Mouse (Mus musculus) midbrain, embryonic 15.5 days (tissue): Measurements from ENCODE around the gene Men1. TPM values are rescaled to one million over a fixed set of nuclear protein-coding genes. Genes with fewer than 3 reads are reported as not detected.
"Not testable (repeated sequence)": the region's sequence is repeated elsewhere in the genome, so short reads cannot be mapped to it uniquely, and the experiment has no call there.

Source experiments
- ATAC-seq: fragments of 200-750 bp; cut with Nextera tagmentation; replicated peaks from 2 replicates; pipeline ENCODE4 v1.8.0; 2017; ENCODE audit warnings: moderate TSS enrichment
- H3K27ac ChIP-seq: fragments of 300-500 bp; sonication (generic); 2 replicates; pipeline ENCODE4 v1.5.1; 2015; ENCODE audit warnings: mild to moderate bottlenecking, inconsistent platforms
- H3K27me3 ChIP-seq: fragments of 300-500 bp; sonication (generic); replicated peaks from 2 replicates; pipeline ENCODE4 v1.6.1; 2015; ENCODE audit warnings: inconsistent platforms
- H3K36me3 ChIP-seq: fragments of 300-500 bp; sonication (generic); replicated peaks from 2 replicates; pipeline ENCODE4 v1.6.1; 2015; ENCODE audit warnings: inconsistent platforms
- H3K4me1 ChIP-seq: fragments of 300-500 bp; sonication (generic); 2 replicates; pipeline ENCODE4 v1.6.1; 2015; ENCODE audit warnings: inconsistent platforms
- H3K4me2 ChIP-seq: fragments of 300-500 bp; sonication (generic); 2 replicates; pipeline ENCODE4 v1.6.1; 2015; ENCODE audit warnings: inconsistent platforms, mild to moderate bottlenecking, moderate library complexity
- H3K4me3 ChIP-seq: fragments of 300-500 bp; sonication (generic); 2 replicates; pipeline ENCODE4 v1.5.1; 2015; ENCODE audit warnings: mild to moderate bottlenecking, inconsistent platforms
- H3K9ac ChIP-seq: fragments of 300-500 bp; sonication (generic); 2 replicates; pipeline ENCODE4 v1.6.1; 2015; ENCODE audit warnings: mild to moderate bottlenecking, inconsistent platforms
- H3K9me3 ChIP-seq: fragments of 300-500 bp; sonication (generic); 2 replicates; pipeline ENCODE4 v1.6.1; 2016; ENCODE audit warnings: inconsistent platforms
- WGBS: fragments of 180-500 bp; shearing (Covaris S2); methylation state at CpG from one replicate; pipeline ENCODE4 v1.1.7; 2015; ENCODE audit warnings: mixed read lengths; 5-methylcytosine and 5-hydroxymethylcytosine counted together
- polyA plus RNA-seq: library from polyadenylated mRNA; unstranded; fragments of >200 nt; fragmentation: Nextera tagmentation; extraction: Ambion mirVana; gene quantifications from 2 replicates; pipeline ENCODE4 v1.2.1, GENCODE M21; 2015

Men1 gene
- polyA plus RNA-seq, 1 experiment from 2014 or later = 79.8 TPM

- H3K36me3 ChIP-seq = no peaks in the 10 kb centered on the region
- H3K27me3 ChIP-seq = 0 out of 2 replicates have a peak, but pooled peaks cover 7% of the 10 kb centered on the region
- peak overlapping the region; percentile 47 for H3K4me3 ChIP-seq
- peak overlapping the region; percentile 56 for H3K4me2 ChIP-seq
- ATAC-seq = peak; percentile 37
- WGBS = under 1% methylated on average over 33 of the region's 34 CpGs
- no peaks in the 10 kb centered on the region for H3K9me3 ChIP-seq
- H3K4me1 ChIP-seq = peaks cover 4% of the 10 kb centered on the region; the same call in 1 of the 2 replicates
- no peak overlapping the region for H3K27ac ChIP-seq
- peak overlapping the region; percentile 19 for H3K9ac ChIP-seq
These were observed 28.2 kb upstream of the Men1 start for GRCm38 (mm10) chr19:6306586-6306985.

GRCm38 (mm10) chr19:6307733-6308531 lies 26.8 kb upstream of the Men1 start:
- no peak for ATAC-seq
- Histone ChIP-seq H3K4me2 (no peak overlapping the region), H3K27me3 (0 out of 2 replicates have a peak, but pooled peaks cover 7% of the 10 kb centered on the region), H3K9ac (no peak overlapping the region), H3K27ac (no peak overlapping the region), H3K4me1 (peaks cover 4% of the 10 kb centered on the region; the same call in 1 of the 2 replicates), H3K9me3 (no peaks in the 10 kb centered on the region), H3K36me3 (no peaks in the 10 kb centered on the region), H3K4me3 (no peak overlapping the region)
- WGBS = 91% methylated on average over 9 of the region's 9 CpGs

- Histone ChIP-seq H3K27ac (no peak overlapping the region), H3K9me3 (no peaks in the 10 kb centered on the region), H3K36me3 (no peaks in the 10 kb centered on the region), H3K9ac (no peak overlapping the region), H3K4me1 (peaks cover 4% of the 10 kb centered on the region; the same call in 1 of the 2 replicates), H3K4me2 (no peak overlapping the region), H3K27me3 (0 out of 2 replicates have a peak, but pooled peaks cover 7% of the 10 kb centered on the region), H3K4me3 (no peak overlapping the region)
- 91% methylated on average over 5 of the region's 5 CpGs for WGBS
- ATAC-seq = no peak
These were observed 24.6 kb upstream of the Men1 start for GRCm38 (mm10) chr19:6310181-6310580.

GRCm38 (mm10) chr19:6311783-6312182 lies 23.0 kb upstream of the Men1 start:
- not testable (repeated sequence) for H3K4me1 ChIP-seq, H3K9me3 ChIP-seq, H3K4me3 ChIP-seq, ATAC-seq, H3K4me2 ChIP-seq, H3K9ac ChIP-seq, H3K36me3 ChIP-seq, H3K27ac ChIP-seq, H3K27me3 ChIP-seq
- 94% methylated on average over 3 of the region's 3 CpGs for WGBS

- no peaks in the 10 kb centered on the region for H3K9me3 ChIP-seq
- no peak overlapping the region for H3K4me3 ChIP-seq
- H3K9ac ChIP-seq = no peak overlapping the region
- WGBS = 87% methylated on average over 8 of the region's 8 CpGs
- H3K27ac ChIP-seq = no peak overlapping the region
- H3K4me1 ChIP-seq = no peaks in the 10 kb centered on the region
- H3K36me3 ChIP-seq = no peaks in the 10 kb centered on the region
- H3K27me3 ChIP-seq = no peaks in the 10 kb centered on the region
- ATAC-seq = no peak
- H3K4me2 ChIP-seq = no peak overlapping the region
These were observed 21.0 kb upstream of the Men1 start for GRCm38 (mm10) chr19:6313796-6314195.

GRCm38 (mm10) chr19:6314513-6314912 lies 20.3 kb upstream of the Men1 start:
- 83% methylated on average over 8 of the region's 8 CpGs for WGBS
- H3K36me3 ChIP-seq = no peaks in the 10 kb centered on the region

GRCm38 (mm10) chr19:6315573-6315972 lies 19.2 kb upstream of the Men1 start:
- no peaks in the 10 kb centered on the region for H3K4me1 ChIP-seq
- H3K27ac ChIP-seq = no peak overlapping the region
- H3K36me3 ChIP-seq = no peaks in the 10 kb centered on the region
- no peak for ATAC-seq
- no peak overlapping the region for H3K4me2 ChIP-seq
- no peak overlapping the region for H3K9ac ChIP-seq
- H3K4me3 ChIP-seq = no peak overlapping the region
- no peaks in the 10 kb centered on the region for H3K27me3 ChIP-seq
- no peaks in the 10 kb centered on the region for H3K9me3 ChIP-seq
- 71% methylated on average over 14 of the region's 14 CpGs for WGBS

More at GRCm38 (mm10) chr19:6314513-6314912, 20.3 kb upstream of the Men1 start:
- Histone ChIP-seq H3K4me2 (no peak overlapping the region), H3K27ac (no peak overlapping the region), H3K27me3 (no peaks in the 10 kb centered on the region), H3K9me3 (no peaks in the 10 kb centered on the region), H3K9ac (no peak overlapping the region), H3K4me1 (no peaks in the 10 kb centered on the region), H3K4me3 (no peak overlapping the region)
- no peak for ATAC-seq

- 88% methylated on average over 12 of the region's 12 CpGs for WGBS
- Histone ChIP-seq H3K4me3 (no peak overlapping the region), H3K27me3 (no peaks in the 10 kb centered on the region), H3K4me2 (no peak overlapping the region), H3K27ac (no peak overlapping the region), H3K9me3 (no peaks in the 10 kb centered on the region), H3K9ac (no peak overlapping the region), H3K36me3 (no peaks in the 10 kb centered on the region), H3K4me1 (no peaks in the 10 kb centered on the region)
- ATAC-seq = no peak
These were observed 16.6 kb upstream of the Men1 start for GRCm38 (mm10) chr19:6318145-6318544.

GRCm38 (mm10) chr19:6321358-6321757 lies 13.4 kb upstream of the Men1 start:
- no peaks in the 10 kb centered on the region for H3K4me1 ChIP-seq
- H3K4me3 ChIP-seq = no peak overlapping the region
- H3K9ac ChIP-seq = no peak overlapping the region
- no peaks in the 10 kb centered on the region for H3K36me3 ChIP-seq
- no peak overlapping the region for H3K4me2 ChIP-seq
- WGBS = 86% methylated on average over 8 of the region's 8 CpGs
- H3K27ac ChIP-seq = no peak overlapping the region
- no peaks in the 10 kb centered on the region for H3K27me3 ChIP-seq
- H3K9me3 ChIP-seq = no peaks in the 10 kb centered on the region
- ATAC-seq = no peak

- Histone ChIP-seq H3K27ac (no peak overlapping the region), H3K4me3 (no peak overlapping the region), H3K4me2 (no peak overlapping the region), H3K9me3 (no peaks in the 10 kb centered on the region), H3K36me3 (no peaks in the 10 kb centered on the region), H3K4me1 (no peaks in the 10 kb centered on the region), H3K9ac (no peak overlapping the region), H3K27me3 (no peaks in the 10 kb centered on the region)
- 85% methylated on average over 33 of the region's 33 CpGs for WGBS
- ATAC-seq = no peak
These were observed 12.8 kb upstream of the Men1 start for GRCm38 (mm10) chr19:6321786-6322621.

- Histone ChIP-seq H3K36me3 (no peaks in the 10 kb centered on the region), H3K4me2 (no peak overlapping the region), H3K27me3 (no peaks in the 10 kb centered on the region), H3K4me3 (no peak overlapping the region), H3K4me1 (no peaks in the 10 kb centered on the region), H3K9me3 (no peaks in the 10 kb centered on the region), H3K27ac (no peak overlapping the region), H3K9ac (no peak overlapping the region)
- whole genome bisulfite sequencing = 83% methylated on average over 9 of the region's 9 CpGs
- no peak for ATAC-seq
These were observed 10.0 kb upstream of the Men1 start for GRCm38 (mm10) chr19:6324751-6325150.

GRCm38 (mm10) chr19:6331178-6331577 lies 3.6 kb upstream of the Men1 start:
- Histone ChIP-seq H3K4me3 (no peak overlapping the region), H3K36me3 (no peaks in the 10 kb centered on the region), H3K27me3 (no peaks in the 10 kb centered on the region), H3K4me2 (no peak overlapping the region), H3K9ac (no peak overlapping the region), H3K9me3 (no peaks in the 10 kb centered on the region), H3K4me1 (peaks cover 17% of the 10 kb centered on the region), H3K27ac (no peak overlapping the region)
- ATAC-seq = no peak
- WGBS = 70% methylated on average over 5 of the region's 5 CpGs
